Mouse (Mus musculus): ENCODE results near the gene Orai2.

- no peak for TF ChIP-seq CTCF (conservative IDR thresholded peaks at IDR 0.05; ENCODE audit: low read length)
- TF ChIP-seq POU5F1 (IDR thresholded peaks at IDR 0.05; ENCODE audit: borderline replicate concordance, low read length), result no peak
- TF ChIP-seq NANOG (IDR thresholded peaks at IDR 0.05; ENCODE audit: borderline replicate concordance, low read length), result no peak
Observed at GRCm38 (mm10) chr5:136146936-136147335, 23.6 kb downstream of the Orai2 start.
